In genomic region chr3:62585072-62585471, GRCm38 (mm10) we compare ENCODE assay signal across 26 mouse cellular contexts. TPM values are rescaled to one million over a fixed set of nuclear protein-coding genes. Genes with fewer than 3 reads are reported as not detected.
"Had no signal": no experiment of that assay in that cellular context is flagged by ENCODE, and none has a peak within 500 bp of the region (broad histone marks: within the 10 kb centered on the region; RNA-seq: fewer than 3 reads in every experiment).

No protein-coding gene starts in this region.

- DNase-seq: cerebellum, adult 2 months; cerebellum, adult 8-10 months; cerebellum, adult 9-10 months; cerebellum, adult 9-11 months; cerebellum, postnatal 10 days; cerebellum, postnatal 14 days; cerebellum, postnatal 25 days; cerebellum, postnatal 36 days; embryo, embryonic 11 days; forebrain, postnatal 0 days; gastrocnemius, adult 2 months; gastrocnemius, postnatal 10 days; gastrocnemius, postnatal 14 days; gastrocnemius, postnatal 25 days; gastrocnemius, postnatal 36 days; heart, adult 11 months; heart, adult 18-20 months; heart, adult 2 months had no signal

- ATAC-seq: forebrain, embryonic 13.5 days; forebrain, embryonic 14.5 days; forebrain, embryonic 15.5 days; forebrain, embryonic 16.5 days; forebrain, postnatal 0 days had no signal

RNA-seq across cellular contexts. Expression of gene Gpr149, which starts 19.9 kb away (rescaled TPM):
- total RNA-seq: gastrocnemius, adult 2 months; gastrocnemius, adult 8-10 months; gastrocnemius, postnatal 25 days; gastrocnemius, postnatal 36 days; gastrocnemius, postnatal 4 days; granulocyte monocyte progenitor cell, adult 5-6 weeks; heart, adult 18-20 months; heart, adult 2 months; heart, adult 8-10 months had no signal
